Comparison of ENCODE assay signal across 27 mouse cellular contexts in the genomic region with DNA sequence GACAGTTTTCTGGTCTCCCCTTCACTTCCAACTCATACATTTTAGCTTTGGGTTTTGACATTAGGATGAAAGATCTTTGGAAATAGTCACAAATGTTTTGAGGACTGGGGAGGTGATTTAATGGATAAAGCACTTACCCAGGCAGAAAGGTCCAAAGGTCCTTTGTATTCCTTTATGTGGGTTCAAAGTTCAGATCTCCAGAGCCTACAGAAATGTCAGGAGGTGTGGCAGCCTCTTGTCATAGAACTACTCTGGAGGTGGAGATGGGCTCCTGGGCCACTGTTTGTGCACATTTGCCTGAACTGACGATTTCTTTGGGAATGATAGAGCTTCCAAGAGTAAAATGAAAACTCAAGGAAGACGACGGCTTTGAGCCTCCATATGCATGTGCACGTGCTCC.
"Had no signal": no experiment of that assay in that cellular context is flagged by ENCODE, and none has a peak within 500 bp of the region (broad histone marks: within the 10 kb centered on the region; RNA-seq: fewer than 3 reads in every experiment).

No protein-coding gene starts in this region.

- DNase-seq: cerebellum, adult 18-20 months; cerebellum, adult 2 months; cerebellum, adult 8-10 months; cerebellum, adult 9-10 months; cerebellum, adult 9-11 months; cerebellum, postnatal 10 days; cerebellum, postnatal 36 days; forebrain, postnatal 0 days; gastrocnemius, adult 2 months; gastrocnemius, postnatal 10 days; gastrocnemius, postnatal 14 days; gastrocnemius, postnatal 25 days; gastrocnemius, postnatal 36 days; heart, adult 11 months; heart, adult 18-20 months; heart, adult 2 months had no signal

- H3K9ac ChIP-seq: embryonic facial prominence, embryonic 12.5 days; embryonic facial prominence, embryonic 13.5 days; embryonic facial prominence, embryonic 15.5 days; forebrain, embryonic 12.5 days; forebrain, embryonic 13.5 days; forebrain, embryonic 15.5 days; forebrain, postnatal 0 days had no signal

- H3K4me3 ChIP-seq: embryonic facial prominence, embryonic 10.5 days; embryonic facial prominence, embryonic 12.5 days; embryonic facial prominence, embryonic 13.5 days; embryonic facial prominence, embryonic 15.5 days; erythroblast, embryonic 14.5 days; forebrain, embryonic 10.5 days; forebrain, embryonic 12.5 days; forebrain, embryonic 13.5 days; forebrain, embryonic 15.5 days; gastrocnemius, adult 2 months; heart, adult 2 months had no signal

- H3K4me2 ChIP-seq: embryonic facial prominence, embryonic 12.5 days; embryonic facial prominence, embryonic 13.5 days; embryonic facial prominence, embryonic 15.5 days; forebrain, embryonic 12.5 days; forebrain, embryonic 13.5 days; forebrain, embryonic 15.5 days had no signal

- H3K36me3 ChIP-seq: embryonic facial prominence, embryonic 10.5 days; embryonic facial prominence, embryonic 12.5 days; embryonic facial prominence, embryonic 13.5 days; embryonic facial prominence, embryonic 15.5 days; forebrain, embryonic 10.5 days; forebrain, embryonic 12.5 days; forebrain, embryonic 15.5 days had no signal

- H3K4me1 ChIP-seq: embryonic facial prominence, embryonic 10.5 days; embryonic facial prominence, embryonic 12.5 days; embryonic facial prominence, embryonic 13.5 days; forebrain, embryonic 13.5 days; forebrain, embryonic 15.5 days had no signal

- H3K27me3 ChIP-seq: embryonic facial prominence, embryonic 12.5 days; embryonic facial prominence, embryonic 13.5 days; embryonic facial prominence, embryonic 15.5 days; forebrain, embryonic 12.5 days; forebrain, embryonic 13.5 days; forebrain, embryonic 15.5 days had no signal

- H3K27ac ChIP-seq: embryonic facial prominence, embryonic 10.5 days; embryonic facial prominence, embryonic 12.5 days; embryonic facial prominence, embryonic 13.5 days; embryonic facial prominence, embryonic 15.5 days; forebrain, embryonic 10.5 days; forebrain, embryonic 12.5 days; forebrain, embryonic 13.5 days; forebrain, embryonic 15.5 days; gastrocnemius, adult 2 months; heart, adult 2 months had no signal

- ATAC-seq: forebrain, embryonic 13.5 days; forebrain, embryonic 14.5 days; forebrain, embryonic 15.5 days; forebrain, embryonic 16.5 days; forebrain, postnatal 0 days had no signal

- H3K9me3 ChIP-seq: embryonic facial prominence, embryonic 10.5 days; embryonic facial prominence, embryonic 12.5 days; embryonic facial prominence, embryonic 13.5 days; embryonic facial prominence, embryonic 15.5 days; forebrain, embryonic 10.5 days; forebrain, embryonic 12.5 days; forebrain, embryonic 13.5 days; forebrain, embryonic 15.5 days had no signal
